Mouse (Mus musculus) embryonic facial prominence, embryonic 14.5 days (tissue): ENCODE data around the gene Zfp128. TPM values are rescaled to one million over a fixed set of nuclear protein-coding genes. Genes with fewer than 3 reads are reported as not detected.

Experiments
- ATAC-seq: fragments of 200-750 bp; cut with Nextera tagmentation; 2 replicates; pipeline ENCODE4 v1.8.0; 2017; ENCODE audit warnings: low read depth, moderate number of reproducible peaks, moderate TSS enrichment
- DNase-seq: peaks from one replicate; pipeline ENCODE4 v3.0.0-alpha.2; 2015; ENCODE audit warnings: low spot score
- H3K27ac ChIP-seq: fragments of 300-500 bp; sonication (generic); replicated peaks from 2 replicates; pipeline ENCODE4 v1.5.1; 2014; ENCODE audit warnings: low read depth, mild to moderate bottlenecking, low read length, moderate library complexity
- H3K27me3 ChIP-seq: fragments of 300-500 bp; sonication (generic); replicated peaks from 2 replicates; pipeline ENCODE4 v1.6.1; 2014; ENCODE audit warnings: low read length; ENCODE audit not compliant: control insufficient read depth, insufficient read depth
- H3K36me3 ChIP-seq: fragments of 300-500 bp; sonication (generic); 2 replicates; pipeline ENCODE4 v1.6.1; 2014; ENCODE audit warnings: low read length, mixed read lengths; ENCODE audit not compliant: control insufficient read depth, insufficient read depth
- H3K4me1 ChIP-seq: fragments of 300-500 bp; sonication (generic); 2 replicates; pipeline ENCODE4 v1.6.1; 2014; ENCODE audit warnings: antibody characterized with exemption, low read length; ENCODE audit not compliant: control insufficient read depth, insufficient read depth
- H3K4me2 ChIP-seq: fragments of 300-500 bp; sonication (generic); 2 replicates; pipeline ENCODE4 v1.6.1; 2014; ENCODE audit warnings: low read depth, mild to moderate bottlenecking, low read length, moderate library complexity, mixed read lengths
- H3K4me3 ChIP-seq: fragments of 300-500 bp; sonication (generic); 2 replicates; pipeline ENCODE4 v1.5.1; 2014; ENCODE audit warnings: low read depth, mild to moderate bottlenecking, low read length
- H3K9ac ChIP-seq: fragments of 300-500 bp; sonication (generic); 2 replicates; pipeline ENCODE4 v1.6.1; 2014; ENCODE audit warnings: low read depth, mild to moderate bottlenecking, low read length, moderate library complexity, mixed read lengths
- H3K9me3 ChIP-seq: fragments of 300-500 bp; sonication (generic); 2 replicates; pipeline ENCODE4 v1.6.1; 2016; ENCODE audit warnings: low read length; ENCODE audit not compliant: control insufficient read depth
- WGBS: fragments of 180-500 bp; shearing (Covaris S2); extraction: QIAGEN DNeasy Blood & Tissue Kit; methylation state at CpG from one replicate; pipeline ENCODE4 v1.1.7; 2014; 5-methylcytosine and 5-hydroxymethylcytosine counted together
- polyA plus RNA-seq: library from polyadenylated mRNA; unstranded; fragments of >200 nt; fragmentation: Nextera tagmentation; extraction: Ambion mirVana; gene quantifications from 2 replicates; pipeline ENCODE4 v1.2.1, GENCODE M21; 2014

Zfp128 gene
- polyA plus RNA-seq, 1 experiment from 2014 or later: 4.9 TPM

DNA sequence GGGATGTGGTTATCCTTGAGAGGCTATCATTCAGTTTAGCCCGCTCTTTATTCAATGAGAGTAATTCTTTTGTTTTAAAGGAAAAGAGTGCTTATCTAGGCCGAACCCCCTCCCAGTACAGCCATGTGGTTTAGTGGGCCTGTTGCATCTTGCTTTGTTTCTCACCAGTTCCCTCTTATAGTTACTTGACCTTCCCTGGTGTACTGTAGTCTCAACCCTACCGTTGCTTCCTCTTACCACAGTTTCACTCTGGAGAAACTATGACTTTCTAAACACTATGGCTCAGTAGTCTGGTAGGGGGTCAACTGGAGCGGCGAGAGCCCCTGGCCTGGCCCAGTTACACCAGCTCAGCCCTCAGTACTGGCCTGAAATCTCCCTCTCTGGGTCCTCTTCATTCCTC, 6.6 kb downstream of the Zfp128 start:
- H3K4me3 ChIP-seq: no peak overlapping the region
- H3K27me3 ChIP-seq: no peaks in the 10 kb centered on the region
- H3K27ac ChIP-seq: no peak overlapping the region
- H3K9me3 ChIP-seq: no peaks in the 10 kb centered on the region
- no peaks in the 10 kb centered on the region for H3K4me1 ChIP-seq
- DNase-seq (no peak), ATAC-seq (no peak)
- peaks cover 75% of the 10 kb centered on the region for H3K36me3 ChIP-seq
- no peak overlapping the region for H3K4me2 ChIP-seq
- no peak overlapping the region for H3K9ac ChIP-seq
- WGBS: 97% methylated on average over 5 of the region's 5 CpGs

DNA sequence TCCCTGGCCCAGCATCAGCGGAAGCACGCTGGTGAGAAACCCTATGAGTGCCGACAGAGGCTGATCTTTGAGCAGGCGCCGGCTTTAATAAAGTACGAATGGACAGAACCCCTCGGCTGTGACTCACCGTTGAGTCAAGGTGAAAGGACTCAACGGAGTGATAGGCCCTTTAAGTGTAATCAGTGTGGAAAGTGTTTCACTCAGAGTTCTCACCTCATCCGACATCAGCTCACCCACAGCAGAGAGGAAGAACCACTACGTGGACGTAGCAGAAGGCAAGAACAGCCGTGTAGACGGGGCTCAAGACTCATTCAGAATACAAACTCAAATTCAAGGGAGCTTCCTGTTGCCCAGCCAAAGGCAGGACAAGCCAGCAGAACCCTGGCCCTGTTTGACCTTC, 10.0 kb downstream of the Zfp128 start:
- H3K4me1 ChIP-seq: no peaks in the 10 kb centered on the region
- H3K36me3 ChIP-seq: peaks cover 60% of the 10 kb centered on the region
- H3K27me3 ChIP-seq: no peaks in the 10 kb centered on the region
- H3K4me2 ChIP-seq: no peak overlapping the region
- no peaks in the 10 kb centered on the region for H3K9me3 ChIP-seq
- no peak overlapping the region for H3K27ac ChIP-seq
- H3K9ac ChIP-seq: no peak overlapping the region
- H3K4me3 ChIP-seq: no peak overlapping the region
- WGBS: 92% methylated on average over 14 of the region's 14 CpGs
- ATAC-seq (no peak), DNase-seq (no peak)

DNA sequence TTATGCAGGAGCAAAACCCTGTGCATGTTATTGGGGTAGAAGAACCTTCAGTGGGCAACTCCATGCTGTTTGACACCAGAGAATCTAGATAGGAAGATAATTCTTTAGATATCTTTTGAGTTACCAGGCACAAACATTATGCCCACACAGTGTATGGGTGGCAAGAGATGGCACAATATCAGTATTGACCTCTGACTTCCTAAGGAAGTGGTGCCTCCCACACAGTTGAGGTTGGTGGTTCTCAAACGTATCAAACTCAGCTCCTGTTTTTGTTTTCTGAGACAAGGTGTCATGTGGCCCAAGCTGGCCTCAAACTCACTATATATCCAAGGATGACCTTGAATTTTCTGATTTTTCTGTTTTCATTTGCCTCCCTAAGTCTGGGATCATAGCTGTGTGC, 10.4 kb downstream of the Zfp128 start:
- 72% methylated on average over 1 of the region's 1 CpGs for WGBS
- Histone ChIP-seq H3K36me3 (peaks cover 56% of the 10 kb centered on the region), H3K4me1 (no peaks in the 10 kb centered on the region), H3K27me3 (no peaks in the 10 kb centered on the region), H3K4me3 (no peak overlapping the region), H3K9ac (no peak overlapping the region), H3K9me3 (no peaks in the 10 kb centered on the region), H3K27ac (no peak overlapping the region), H3K4me2 (no peak overlapping the region)
- DNase-seq: no peak
- no peak for ATAC-seq

DNA sequence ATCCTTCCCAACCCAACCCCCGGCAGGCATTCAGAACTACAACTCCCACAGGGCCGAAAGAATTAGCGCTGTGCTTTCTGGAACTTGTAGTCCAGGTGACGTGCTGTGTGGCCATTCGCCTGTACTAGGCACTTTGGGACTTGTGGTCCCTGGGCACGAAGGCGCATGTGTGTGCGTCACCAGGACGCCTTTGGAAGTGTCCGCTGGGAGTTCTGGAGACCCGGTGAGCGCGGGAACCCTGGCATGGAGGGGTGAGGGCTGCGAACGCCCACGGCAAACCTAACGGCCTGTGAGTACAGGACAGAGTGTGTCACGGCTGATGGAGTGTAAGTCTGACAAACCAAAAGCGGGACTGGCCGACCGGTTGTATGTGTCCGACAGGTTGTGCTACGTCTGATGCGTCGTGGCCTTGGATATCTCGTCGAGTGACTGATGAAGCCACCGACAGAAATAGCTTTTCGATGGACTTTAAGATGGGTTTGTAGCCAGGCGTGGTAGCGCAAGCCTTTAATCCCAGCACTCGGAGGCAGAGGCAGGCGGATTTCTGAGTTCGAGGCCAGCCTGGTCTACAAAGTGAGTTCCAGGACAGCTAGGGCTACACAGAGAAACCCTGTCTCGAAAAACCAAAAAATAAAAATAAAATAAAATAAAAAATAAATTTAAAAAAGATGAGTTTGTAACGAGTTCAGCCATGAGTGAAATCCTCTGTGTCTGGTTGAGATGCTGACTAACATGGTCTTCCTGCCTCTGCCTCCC, 16.9 kb downstream of the Zfp128 start, which contains the start of gene Zscan22:
Zscan22 (plus strand) TSS at position 161 of the 756 bp plus-strand sequence.
- H3K4me1 ChIP-seq: peaks cover 6% of the 10 kb centered on the region
- H3K9me3 ChIP-seq: no peaks in the 10 kb centered on the region
- H3K9ac ChIP-seq: peak within 1 kb of the TSS; percentile 70
- ATAC-seq (peak; percentile 100), DNase-seq (peak; percentile 98)
- H3K4me3 ChIP-seq: peak within 1 kb of the TSS; percentile 64
- no peaks in the 10 kb centered on the region for H3K27me3 ChIP-seq
- peaks cover 4% of the 10 kb centered on the region; the same call in 1 of the 2 replicates for H3K36me3 ChIP-seq
- 9% methylated on average over 36 of the region's 36 CpGs for WGBS
- no peak within 1 kb of the TSS; the same call in 1 of the 2 replicates for H3K27ac ChIP-seq
- peak within 1 kb of the TSS; percentile 52 for H3K4me2 ChIP-seq

DNA sequence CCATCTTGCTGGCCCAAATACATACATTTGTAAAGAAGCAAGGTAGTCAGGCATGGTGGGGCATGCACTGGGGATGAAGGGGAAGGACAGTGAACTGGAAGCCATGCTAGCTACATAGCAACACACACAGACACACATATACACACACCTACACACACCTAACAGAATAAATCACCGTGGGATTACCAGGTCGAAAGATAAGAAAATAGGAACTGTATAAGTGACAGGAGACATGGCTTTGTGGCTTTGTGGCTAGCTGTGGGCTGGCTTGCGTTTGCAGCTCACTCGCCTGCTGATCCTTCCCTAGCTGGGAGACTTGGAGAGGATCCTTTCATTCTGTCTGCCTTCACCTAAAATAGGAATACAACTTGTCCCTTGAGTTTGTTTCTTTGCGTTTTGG, 20.5 kb downstream of the Zfp128 start:
- no peak overlapping the region for H3K4me2 ChIP-seq

DNA sequence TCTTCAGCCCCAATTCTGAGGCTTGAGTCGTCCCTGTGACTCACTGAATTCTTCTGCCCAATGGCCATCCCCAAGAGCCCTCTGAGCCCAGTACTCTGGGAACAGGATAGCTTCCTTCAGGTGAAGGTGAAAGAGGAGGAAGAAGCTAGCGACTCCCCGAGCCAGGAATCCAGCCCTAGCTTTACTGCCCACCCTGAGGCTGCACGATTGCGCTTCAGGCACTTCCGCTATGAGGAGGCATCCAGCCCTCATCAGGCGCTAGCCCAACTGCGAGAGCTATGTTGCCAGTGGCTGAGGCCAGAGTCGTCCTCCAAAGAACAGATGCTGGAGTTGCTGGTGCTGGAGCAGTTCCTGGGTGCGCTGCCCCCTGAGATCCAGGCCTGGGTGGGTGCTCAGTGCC, 22.6 kb downstream of the Zfp128 start:
- H3K4me1 ChIP-seq: peaks cover 2% of the 10 kb centered on the region
- H3K27ac ChIP-seq: no peak overlapping the region
- no peak overlapping the region for H3K9ac ChIP-seq
- no peaks in the 10 kb centered on the region for H3K27me3 ChIP-seq
- DNase-seq (no peak), ATAC-seq (no peak)
- no peaks in the 10 kb centered on the region for H3K9me3 ChIP-seq
- H3K36me3 ChIP-seq: peaks cover 56% of the 10 kb centered on the region
- 62% methylated on average over 10 of the region's 10 CpGs for WGBS
- no peak overlapping the region for H3K4me3 ChIP-seq
- H3K4me2 ChIP-seq: peak overlapping the region; percentile 12; the same call in 1 of the 2 replicates

More for the DNA sequence above, 20.5 kb downstream of the Zfp128 start:
- WGBS: 96% methylated on average over 5 of the region's 5 CpGs
- ATAC-seq: no peak
- H3K9ac ChIP-seq: no peak overlapping the region
- H3K4me1 ChIP-seq: peaks cover 6% of the 10 kb centered on the region
- no peak overlapping the region for H3K27ac ChIP-seq
- H3K4me3 ChIP-seq: no peak overlapping the region
- no peaks in the 10 kb centered on the region for H3K9me3 ChIP-seq
- H3K27me3 ChIP-seq: no peaks in the 10 kb centered on the region
- no peak for DNase-seq
- peaks cover 35% of the 10 kb centered on the region for H3K36me3 ChIP-seq

DNA sequence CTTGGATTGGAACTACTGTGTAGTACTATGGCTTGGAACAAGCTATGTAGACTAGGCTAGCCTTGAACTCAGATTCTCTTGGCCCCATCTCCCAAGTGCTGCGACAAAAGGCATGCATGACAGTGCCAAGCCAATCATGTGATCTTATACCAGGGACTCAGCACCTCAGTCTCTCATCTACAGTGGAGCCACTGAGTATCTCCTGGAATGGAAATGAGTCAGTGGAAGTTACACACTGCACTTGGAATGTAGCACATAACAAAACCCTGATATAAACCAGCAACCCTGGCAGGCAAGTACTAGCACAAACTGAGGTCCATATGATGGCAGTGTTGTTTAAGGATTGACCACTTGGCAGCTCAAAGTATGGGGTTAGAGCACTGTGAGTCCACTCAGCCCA, 24.2 kb downstream of the Zfp128 start:
- 100% methylated on average over 1 of the region's 1 CpGs for WGBS
- no peak overlapping the region for H3K4me2 ChIP-seq
- H3K4me3 ChIP-seq: no peak overlapping the region
- H3K27me3 ChIP-seq: no peaks in the 10 kb centered on the region
- no peak overlapping the region for H3K27ac ChIP-seq
- ATAC-seq (no peak), DNase-seq (no peak)
- H3K9ac ChIP-seq: no peak overlapping the region
- H3K4me1 ChIP-seq: peaks cover 6% of the 10 kb centered on the region; the same call in 1 of the 2 replicates
- H3K9me3 ChIP-seq: no peaks in the 10 kb centered on the region
- H3K36me3 ChIP-seq: peaks cover 63% of the 10 kb centered on the region

DNA sequence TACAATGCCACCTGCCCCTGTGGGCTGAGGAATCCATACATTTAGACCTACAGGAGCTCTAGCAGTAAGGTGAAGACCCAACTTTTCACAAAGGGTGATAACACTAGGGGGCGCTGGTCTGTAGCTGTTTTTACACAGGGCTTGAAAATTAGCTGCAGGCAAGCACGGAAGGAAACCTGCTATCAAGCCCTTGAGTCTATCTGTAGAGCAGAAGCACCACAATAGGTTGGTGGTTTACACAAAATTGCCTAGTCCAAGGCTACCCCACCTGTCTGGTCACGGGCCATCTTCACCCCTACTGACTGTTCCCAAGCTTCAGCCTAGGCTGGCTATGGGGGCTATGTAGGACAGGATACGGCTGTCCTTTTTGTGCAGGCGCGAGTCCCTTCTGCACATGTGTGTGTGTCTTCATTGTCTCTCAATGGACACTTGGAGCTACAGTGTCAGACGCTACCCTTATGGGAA, 28.6 kb downstream of the Zfp128 start:
- H3K27ac ChIP-seq: peak overlapping the region; percentile 85
- peak overlapping the region; percentile 67 for H3K9ac ChIP-seq
- DNase-seq: peak; percentile 76
- H3K27me3 ChIP-seq: no peaks in the 10 kb centered on the region
- 42% methylated on average over 7 of the region's 7 CpGs for WGBS
- peak; percentile 17; the same call in 1 of the 2 replicates for ATAC-seq
- peaks cover 6% of the 10 kb centered on the region; the same call in 1 of the 2 replicates for H3K4me1 ChIP-seq
- H3K4me2 ChIP-seq: peak overlapping the region; percentile 65
- peak overlapping the region; percentile 44 for H3K4me3 ChIP-seq
- peaks cover 48% of the 10 kb centered on the region for H3K36me3 ChIP-seq
- H3K9me3 ChIP-seq: no peaks in the 10 kb centered on the region
